Mouse (Mus musculus) E14TG2a.4 (cell line): ENCODE results near the gene Opalin.

ENCODE experiments used
- CTCF ChIP-seq: conservative IDR thresholded peaks from 2 replicates; pipeline ENCODE4 v1.5.1; 2014; ENCODE audit warnings: low read length
- POU5F1 ChIP-seq: IDR thresholded peaks from 2 replicates; pipeline ENCODE4 v1.6.1; 2014; ENCODE audit warnings: low read length, borderline replicate concordance

- TF ChIP-seq CTCF = no peak
- no peak for TF ChIP-seq POU5F1
Measured at GRCm38 (mm10) chr19:41054702-41055101, 22.2 kb downstream of the Opalin start.
